ENCODE assay signal across 8 mouse cellular contexts in the genomic region with DNA sequence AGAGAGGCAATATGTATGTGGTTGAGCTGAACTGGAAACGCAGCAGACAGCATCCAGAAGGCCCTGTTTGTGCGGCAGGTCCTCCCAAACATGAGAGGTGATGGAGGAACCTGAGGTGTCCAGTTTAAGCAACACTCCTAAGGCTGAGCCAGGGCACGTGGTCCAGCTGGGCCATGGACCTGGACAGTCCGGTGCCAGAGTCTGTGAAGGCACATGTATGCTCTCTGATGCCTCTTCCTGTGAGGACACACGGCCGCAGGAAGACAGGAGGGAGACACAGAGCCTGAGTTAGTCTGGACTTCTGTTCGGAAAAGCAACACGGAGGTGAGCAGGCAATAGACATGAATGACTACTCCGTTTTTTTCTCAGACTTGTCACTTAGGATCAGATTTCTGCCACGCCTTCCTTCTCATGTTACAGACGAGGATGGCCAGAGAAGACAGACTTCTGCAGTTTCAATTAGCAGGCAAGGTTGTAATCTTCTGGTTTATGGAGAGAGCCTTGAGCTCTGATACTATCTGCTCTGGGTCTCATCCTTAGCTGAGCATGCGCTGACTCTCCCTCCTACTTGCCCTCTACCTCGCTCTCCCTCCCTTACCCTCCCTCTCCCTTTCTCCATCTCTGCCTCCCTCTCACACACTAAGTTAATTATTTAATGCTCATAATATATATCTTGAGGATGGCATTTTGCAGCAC. TPM values are rescaled to one million over a fixed set of nuclear protein-coding genes. Genes with fewer than 3 reads are reported as not detected.
A peak's percentile ranks its signal among the peaks of the same experiment; 100 is the strongest.
DNase-seq lines count a peak whose midpoint lies in the region; ATAC-seq and TF ChIP-seq lines count a peak whose summit lies in the region.

No protein-coding gene starts in this region.

- no peak overlapping the region for H3K27ac ChIP-seq in midbrain, embryonic 11.5 days (ENCODE audit: low read depth, low read length)
- H3K27ac ChIP-seq in midbrain, embryonic 10.5 days (replicated peaks), result no peak overlapping the region
- H3K27ac ChIP-seq in limb, embryonic 11.5 days (replicated peaks; ENCODE audit: low read depth, low read length), result no peak overlapping the region
- no peak overlapping the region for H3K27ac ChIP-seq in stomach, postnatal 0 days (replicated peaks)

- TF ChIP-seq CTCF in stomach, postnatal 0 days (IDR thresholded peaks at IDR 0.05; ENCODE audit: low read depth), result no peak; the same call in 1 of the 2 replicates

- DNase-seq in frontal cortex, postnatal 36 days (ENCODE audit: low spot score in 2 of 2), result no peak
- peak; percentile 88 for DNase-seq in midbrain, embryonic 11.5 days (ENCODE audit: low spot score, missing footprints)
- DNase-seq in midbrain, embryonic 10.5 days (ENCODE audit: low spot score), result no peak
- DNase-seq in limb, embryonic 11.5 days (ENCODE audit: low spot score), result peak; percentile 23
- DNase-seq in stomach, postnatal 0 days (ENCODE audit: low spot score), result no peak
- no peak for DNase-seq in spleen, postnatal 36 days (ENCODE audit: low spot score in 2 of 2)
- DNase-seq in cerebellum, adult 9-11 months, result no peak

- H3K9ac ChIP-seq in midbrain, embryonic 11.5 days (ENCODE audit: low read length), result no peak overlapping the region
- no peak overlapping the region for H3K9ac ChIP-seq in limb, embryonic 11.5 days (ENCODE audit: low read length)
- no peak overlapping the region for H3K9ac ChIP-seq in stomach, postnatal 0 days (ENCODE audit: low read length)

- H3K27me3 ChIP-seq in midbrain, embryonic 11.5 days (ENCODE audit: control insufficient read depth, insufficient read depth, low read length), result no peaks in the 10 kb centered on the region
- 0 out of 2 replicates have a peak, but pooled peaks cover 4% of the 10 kb centered on the region for H3K27me3 ChIP-seq in midbrain, embryonic 10.5 days (ENCODE audit: low read depth, poor library complexity, severe bottlenecking)
- H3K27me3 ChIP-seq in limb, embryonic 11.5 days (ENCODE audit: control insufficient read depth, insufficient read depth, low read length), result no peaks in the 10 kb centered on the region
- no peaks in the 10 kb centered on the region for H3K27me3 ChIP-seq in stomach, postnatal 0 days (ENCODE audit: control insufficient read depth, insufficient read depth, low read length)

- peak overlapping the region; percentile 12; the same call in 1 of the 2 replicates for H3K4me2 ChIP-seq in midbrain, embryonic 11.5 days
- no peak overlapping the region for H3K4me2 ChIP-seq in limb, embryonic 11.5 days (ENCODE audit: low read depth, severe bottlenecking)
- peak overlapping the region; percentile 39; the same call in 1 of the 2 replicates for H3K4me2 ChIP-seq in stomach, postnatal 0 days (replicated peaks; ENCODE audit: low read depth)

- no peaks in the 10 kb centered on the region for H3K9me3 ChIP-seq in midbrain, embryonic 11.5 days (ENCODE audit: control insufficient read depth, low read length)
- H3K9me3 ChIP-seq in midbrain, embryonic 10.5 days (replicated peaks), result no peaks in the 10 kb centered on the region; the same call in 1 of the 2 replicates
- no peaks in the 10 kb centered on the region for H3K9me3 ChIP-seq in limb, embryonic 11.5 days (ENCODE audit: control insufficient read depth, low read length)
- no peaks in the 10 kb centered on the region for H3K9me3 ChIP-seq in stomach, postnatal 0 days (ENCODE audit: control insufficient read depth, low read length)

- H3K4me1 ChIP-seq in midbrain, embryonic 11.5 days (ENCODE audit: control insufficient read depth, insufficient read depth, low read length), result no peaks in the 10 kb centered on the region
- H3K4me1 ChIP-seq in midbrain, embryonic 10.5 days, result peaks cover 8% of the 10 kb centered on the region
- no peaks in the 10 kb centered on the region for H3K4me1 ChIP-seq in limb, embryonic 11.5 days (ENCODE audit: control insufficient read depth, insufficient read depth, low read length)
- no peaks in the 10 kb centered on the region for H3K4me1 ChIP-seq in stomach, postnatal 0 days (replicated peaks; ENCODE audit: control insufficient read depth, insufficient read depth)

- ATAC-seq in frontal cortex, adult (ENCODE audit: low TSS enrichment), result peak; percentile 55
- peak; percentile 22; the same call in 1 of the 2 replicates for ATAC-seq in midbrain, embryonic 11.5 days (ENCODE audit: low FRiP score)
- ATAC-seq in limb, embryonic 11.5 days (ENCODE audit: insufficient number of reproducible peaks, low FRiP score, low TSS enrichment, low read depth), result no peak; the same call in 1 of the 2 replicates
- ATAC-seq in stomach, postnatal 0 days (ENCODE audit: low FRiP score, low TSS enrichment), result peak; percentile 47; the same call in 1 of the 2 replicates

- no peak overlapping the region for H3K4me3 ChIP-seq in midbrain, embryonic 11.5 days (ENCODE audit: low read depth, low read length)
- H3K4me3 ChIP-seq in midbrain, embryonic 10.5 days, result no peak overlapping the region
- no peak overlapping the region for H3K4me3 ChIP-seq in limb, embryonic 11.5 days (ENCODE audit: low read depth, low read length)
- H3K4me3 ChIP-seq in stomach, postnatal 0 days (ENCODE audit: low read depth, low read length), result no peak overlapping the region

- WGBS in midbrain, embryonic 11.5 days, result 52% methylated on average over 13 of the region's 13 CpGs
- 47% methylated on average over 13 of the region's 13 CpGs for WGBS in midbrain, embryonic 10.5 days
- 33% methylated on average over 13 of the region's 13 CpGs for WGBS in limb, embryonic 11.5 days
- WGBS in stomach, postnatal 0 days, result 44% methylated on average over 13 of the region's 13 CpGs

- TF ChIP-seq EP300 in stomach, postnatal 0 days (optimal IDR thresholded peaks at IDR 0.05), result no peak

- H3K36me3 ChIP-seq in midbrain, embryonic 11.5 days (ENCODE audit: control insufficient read depth, insufficient read depth, low read length), result no peaks in the 10 kb centered on the region
- H3K36me3 ChIP-seq in midbrain, embryonic 10.5 days, result no peaks in the 10 kb centered on the region
- H3K36me3 ChIP-seq in limb, embryonic 11.5 days (ENCODE audit: control insufficient read depth, insufficient read depth, low read length), result no peaks in the 10 kb centered on the region
- H3K36me3 ChIP-seq in stomach, postnatal 0 days (ENCODE audit: control insufficient read depth, insufficient read depth, low read length), result no peaks in the 10 kb centered on the region

RNA-seq across cellular contexts. Expression of gene Copb2, which starts 25.4 kb away (rescaled TPM):
- polyA plus RNA-seq in midbrain, embryonic 11.5 days (2014; fragmentation: Nextera tagmentation; extraction: Ambion mirVana), result 174 and 194 TPM in 2 replicates
- polyA plus RNA-seq in midbrain, embryonic 10.5 days (2016; fragmentation: Nextera tagmentation; extraction: Ambion mirVana), result 158 and 164 TPM in 2 replicates
- polyA plus RNA-seq in limb, embryonic 11.5 days (2014; fragmentation: Nextera tagmentation; extraction: Ambion mirVana), result 196 and 201 TPM in 2 replicates
- polyA plus RNA-seq in stomach, postnatal 0 days (2015; fragmentation: Nextera tagmentation; extraction: Ambion mirVana), result 102 and 105 TPM in 2 replicates

RNA-seq across cellular contexts. Expression of gene Rbp2, which starts 52.2 kb away (rescaled TPM):
- polyA plus RNA-seq in midbrain, embryonic 11.5 days (2014; fragmentation: Nextera tagmentation; extraction: Ambion mirVana), result 0.48 and 0.69 TPM in 2 replicates
- 0.50 and 1.1 TPM in 2 replicates for polyA plus RNA-seq in midbrain, embryonic 10.5 days (2016; fragmentation: Nextera tagmentation; extraction: Ambion mirVana)
- 0.27 TPM in 1 of 2 replicates, not detected in the other for polyA plus RNA-seq in limb, embryonic 11.5 days (2014; fragmentation: Nextera tagmentation; extraction: Ambion mirVana)
- polyA plus RNA-seq in stomach, postnatal 0 days (2015; fragmentation: Nextera tagmentation; extraction: Ambion mirVana), result 197 and 200 TPM in 2 replicates

Comparison
In these comparisons a context has a peak if more than half of its experiments do, and no peak if none do; other contexts are left out.
1. DNase-seq: peak in midbrain, embryonic 11.5 days (single experiment) and limb, embryonic 11.5 days (single experiment); none in frontal cortex, postnatal 36 days (0 of 2), midbrain, embryonic 10.5 days (single experiment), stomach, postnatal 0 days (single experiment), spleen, postnatal 36 days (0 of 2) and cerebellum, adult 9-11 months (single experiment).
2. RNA of gene Rbp2, which starts 52.2 kb away (polyA plus RNA-seq): 197 to 200 TPM in stomach, postnatal 0 days; 0.50 to 1.1 TPM in midbrain, embryonic 10.5 days, 0.48 to 0.69 TPM in midbrain, embryonic 11.5 days and 0.27 TPM in limb, embryonic 11.5 days; every median in the first group is over 10 times any median in the second.